Mouse (Mus musculus): ENCODE results near the gene Kirrel3.

Gene Kirrel3

GRCm38 (mm10) chr9:34752801-34753170 lies 267.1 kb downstream of the Kirrel3 start:
- DNase-seq (ENCODE audit: low spot score), result no peak

GRCm38 (mm10) chr9:34753891-34754290 lies 268.2 kb downstream of the Kirrel3 start:
- no peak for DNase-seq (ENCODE audit: low spot score)

DNA sequence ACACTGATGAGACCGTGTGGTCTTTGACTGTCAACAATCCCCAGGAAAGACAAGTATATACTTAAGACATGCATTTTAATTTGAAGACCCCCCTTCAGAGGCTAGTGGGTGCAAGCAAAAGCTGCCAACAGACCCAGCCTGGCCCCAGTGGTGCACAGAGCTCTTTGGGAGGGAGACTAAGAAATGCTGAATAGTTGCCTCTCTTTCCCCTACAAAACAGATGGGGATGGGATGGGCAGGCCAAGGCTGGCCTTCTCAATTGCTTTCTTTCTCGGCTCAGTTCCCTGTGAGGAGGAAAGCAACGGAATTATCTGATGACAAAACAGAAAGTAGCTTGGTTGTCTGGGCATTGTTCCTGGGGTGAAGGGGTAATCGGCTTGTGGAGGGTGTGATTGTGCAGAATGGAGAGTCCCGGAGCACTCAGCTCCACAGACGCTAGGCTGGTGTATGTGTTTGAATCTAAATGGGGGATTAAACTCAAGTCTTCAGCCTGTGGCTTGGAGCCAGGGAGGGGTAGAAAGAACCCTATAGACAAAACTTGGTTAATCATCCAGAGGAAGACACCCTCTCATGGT lies 268.9 kb downstream of the Kirrel3 start:
- DNase-seq (ENCODE audit: low spot score), result no peak

DNA sequence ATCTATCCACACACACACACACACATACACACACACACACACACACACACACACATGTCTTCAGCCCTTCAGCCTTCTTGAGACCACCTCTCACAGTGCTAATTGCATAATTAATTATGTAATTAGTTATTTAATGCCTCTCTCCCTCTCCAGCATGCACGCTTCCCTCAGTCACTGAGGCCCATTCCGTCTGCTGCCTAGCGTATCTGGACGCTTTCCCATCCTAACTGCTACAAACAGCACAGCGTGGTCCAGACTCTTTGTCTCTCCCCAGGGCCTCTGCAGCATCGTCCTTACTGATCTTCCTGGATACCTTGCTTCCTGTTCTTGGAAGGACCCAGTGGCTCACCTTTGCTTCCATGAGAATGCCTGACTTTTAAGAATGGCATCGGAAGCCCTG lies 270.4 kb downstream of the Kirrel3 start:
- DNase-seq (ENCODE audit: low spot score), result no peak

DNA sequence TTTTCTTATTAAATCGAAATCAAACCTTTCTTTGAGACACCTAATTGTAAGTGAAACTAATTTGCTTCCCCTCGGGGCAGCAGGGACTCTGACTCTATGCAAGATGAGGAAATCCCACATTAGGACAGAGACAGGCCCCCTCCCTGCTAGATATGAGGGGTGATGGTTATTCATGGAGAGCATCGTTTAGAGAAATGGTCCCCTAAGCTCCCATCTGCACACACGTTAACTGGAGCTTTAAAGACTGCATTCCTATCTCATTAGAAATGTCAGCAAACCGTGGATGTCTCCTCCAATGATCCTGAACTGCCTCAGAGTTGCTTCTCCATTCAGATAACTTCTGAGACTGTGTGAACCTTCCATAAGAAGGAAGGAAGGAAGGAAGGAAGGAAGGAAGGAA lies 273.2 kb downstream of the Kirrel3 start:
- no peak for DNase-seq (ENCODE audit: low spot score)

- no peak for DNase-seq (ENCODE audit: low spot score)
Observed at GRCm38 (mm10) chr9:34760521-34760920, 274.8 kb downstream of the Kirrel3 start.

- no peak for DNase-seq (ENCODE audit: low spot score)
Observed at GRCm38 (mm10) chr9:34766792-34767623, 281.3 kb downstream of the Kirrel3 start.

- DNase-seq (ENCODE audit: low spot score), result no peak
Observed at GRCm38 (mm10) chr9:34768961-34769360, 283.3 kb downstream of the Kirrel3 start.

- DNase-seq (ENCODE audit: low spot score), result no peak
Observed at GRCm38 (mm10) chr9:34770951-34771350, 285.3 kb downstream of the Kirrel3 start.

- no peak for DNase-seq (ENCODE audit: low spot score)
Observed at GRCm38 (mm10) chr9:34771401-34771800, 285.7 kb downstream of the Kirrel3 start.

- DNase-seq (ENCODE audit: low spot score), result no peak
Observed at GRCm38 (mm10) chr9:34772022-34772437, 286.3 kb downstream of the Kirrel3 start.

DNA sequence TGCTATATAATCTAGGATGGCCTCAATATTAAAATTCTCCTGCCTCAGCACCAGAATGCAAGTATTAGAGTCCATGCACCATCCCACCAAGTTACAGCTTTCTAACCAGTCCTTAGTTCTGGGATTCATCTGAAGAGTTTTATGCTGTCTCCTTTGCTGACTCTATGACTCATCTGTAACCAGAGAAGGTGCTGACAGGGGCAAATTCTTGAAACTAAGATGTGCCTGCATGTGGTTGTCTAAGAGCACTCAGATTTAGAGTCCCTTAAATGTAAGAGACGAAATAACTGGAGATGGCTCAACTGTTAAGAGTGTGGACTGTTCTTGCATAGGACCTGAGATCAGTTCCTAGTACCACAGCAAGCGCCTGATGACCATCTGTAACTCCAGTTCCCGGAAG lies 295.7 kb downstream of the Kirrel3 start:
- DNase-seq (ENCODE audit: low spot score), result no peak

DNA sequence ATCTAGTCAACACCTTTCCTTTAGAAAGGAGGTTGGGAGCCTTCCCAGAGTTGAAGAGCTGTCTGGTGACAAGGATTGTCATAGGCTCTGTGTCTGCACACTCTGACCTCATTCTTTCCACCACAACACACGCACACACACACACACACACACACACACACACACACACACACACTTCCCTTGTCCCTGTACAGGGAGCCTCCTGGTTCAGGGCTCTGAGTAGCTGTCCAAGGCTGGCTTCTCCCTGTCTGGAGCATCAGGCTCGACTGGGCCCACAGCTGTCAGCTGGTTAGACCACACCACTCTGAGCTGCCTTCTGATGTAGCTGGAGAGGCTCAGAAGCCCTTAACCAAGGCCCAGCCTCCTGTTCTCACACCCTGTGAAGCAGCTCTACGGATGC lies 302.2 kb downstream of the Kirrel3 start:
- DNase-seq (ENCODE audit: low spot score), result no peak

- no peak for DNase-seq (ENCODE audit: low spot score)
Observed at GRCm38 (mm10) chr9:34795226-34795625, 309.5 kb downstream of the Kirrel3 start.

- no peak for DNase-seq (ENCODE audit: low spot score)
Observed at GRCm38 (mm10) chr9:34797688-34798339, 312.1 kb downstream of the Kirrel3 start.

- DNase-seq (ENCODE audit: low spot score), result no peak
Observed at GRCm38 (mm10) chr9:34801662-34802061, 316.0 kb downstream of the Kirrel3 start.

DNA sequence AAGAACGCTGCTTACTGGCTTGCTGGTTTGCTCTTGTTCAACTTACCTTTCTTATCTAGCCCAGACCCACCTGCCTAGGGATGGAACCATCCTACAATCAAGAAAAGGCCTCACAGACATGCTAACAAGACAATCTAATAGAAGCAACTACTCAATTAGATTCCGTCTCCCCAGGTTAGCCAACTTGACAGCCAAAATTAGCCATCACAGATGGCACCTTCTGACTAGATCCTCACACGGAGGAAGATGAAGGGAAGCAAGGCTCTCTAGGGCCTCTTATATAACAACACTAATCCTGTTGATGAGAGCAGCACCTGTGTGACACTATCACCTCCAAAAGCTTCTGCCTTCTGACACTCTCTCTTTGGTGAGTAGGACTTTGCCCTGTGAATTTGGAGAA lies 321.2 kb downstream of the Kirrel3 start:
- no peak for DNase-seq (ENCODE audit: low spot score)

- no peak for DNase-seq (ENCODE audit: low spot score)
Observed at GRCm38 (mm10) chr9:34809993-34810513, 324.4 kb downstream of the Kirrel3 start.

- DNase-seq (ENCODE audit: low spot score), result no peak
Observed at GRCm38 (mm10) chr9:34818325-34818976, 332.8 kb downstream of the Kirrel3 start.

- DNase-seq (ENCODE audit: low spot score), result no peak
Observed at GRCm38 (mm10) chr9:34824358-34825088, 338.8 kb downstream of the Kirrel3 start.

DNA sequence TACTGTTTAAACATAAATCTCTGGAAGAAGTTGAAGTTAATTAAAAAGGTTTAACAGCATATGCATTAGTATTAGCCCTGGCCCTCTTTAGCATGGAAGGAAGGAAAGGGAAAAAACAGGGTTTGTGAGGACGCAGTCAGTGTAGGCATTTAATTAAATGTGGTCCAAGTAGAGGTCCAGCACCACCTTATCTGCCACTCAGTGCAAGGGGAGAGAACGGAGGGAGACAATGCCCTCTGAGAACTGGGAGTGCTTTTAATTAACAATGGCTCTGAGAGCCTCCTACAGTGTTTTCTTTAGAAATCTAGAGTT lies 339.4 kb downstream of the Kirrel3 start:
- no peak for DNase-seq (ENCODE audit: low spot score)
